Mouse (Mus musculus): ENCODE measurements around the gene Ahdc1. TPM values are rescaled to one million over a fixed set of nuclear protein-coding genes. Genes with fewer than 3 reads are reported as not detected.

Ahdc1 gene
- total and polyA plus RNA-seq, 3 experiments, result 2.5 to 8.8 TPM; not detected in 1

DNA sequence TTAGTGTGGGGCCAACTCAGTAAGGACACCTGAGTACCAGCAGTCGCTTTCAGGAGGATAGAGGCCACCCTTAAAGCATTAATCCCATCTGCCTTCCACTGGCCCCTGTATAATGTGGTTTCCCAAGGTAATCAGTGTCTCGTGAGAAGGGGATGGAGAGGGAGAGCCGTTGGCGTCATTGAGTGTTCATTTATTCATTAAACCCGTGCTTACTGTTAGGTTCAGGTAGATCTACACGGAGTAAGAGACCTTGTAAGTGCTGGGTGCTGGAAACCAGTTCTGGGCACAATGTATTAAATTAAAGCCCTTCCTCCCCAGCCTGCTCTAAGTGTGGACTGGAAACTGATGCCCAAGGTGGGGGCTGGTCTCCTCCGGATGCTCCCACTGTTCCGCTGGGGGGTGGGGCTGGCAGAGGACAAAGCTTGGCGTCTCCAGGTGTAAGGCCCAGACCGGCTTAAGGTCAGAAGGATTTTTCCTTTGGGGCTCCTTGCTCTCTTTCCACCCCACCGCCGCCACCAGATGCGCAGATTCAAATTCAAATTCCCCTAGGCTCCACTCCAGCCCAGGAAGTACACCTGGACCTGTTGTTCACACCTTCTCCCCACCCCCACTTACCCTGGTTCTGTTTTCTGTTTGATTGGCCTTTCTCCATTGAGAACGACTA, 29.3 kb downstream of the Ahdc1 start:
- TF ChIP-seq MEF2A (IDR thresholded peaks at IDR 0.05; ENCODE audit: extremely low read depth, insufficient replicate concordance, low read depth, low read length, poor library complexity, severe bottlenecking), result no peak
- TF ChIP-seq MAX (IDR thresholded peaks at IDR 0.05; ENCODE audit: low read length), result no peak
- no peak for TF ChIP-seq NRF1 (IDR thresholded peaks at IDR 0.05; ENCODE audit: insufficient read depth, low read depth, low read length, poor library complexity, severe bottlenecking)
- TF ChIP-seq MYB (IDR thresholded peaks at IDR 0.05; ENCODE audit: low read depth, low read length), result no peak
- no peak for TF ChIP-seq POLR2AphosphoS2 (IDR thresholded peaks at IDR 0.05; ENCODE audit: low read length)
- no peak for TF ChIP-seq E2F4 (IDR thresholded peaks at IDR 0.05; ENCODE audit: borderline replicate concordance, low read depth, low read length)
- TF ChIP-seq TBP (IDR thresholded peaks at IDR 0.05; ENCODE audit: low read depth, low read length), result no peak
- TF ChIP-seq GATA1 (IDR thresholded peaks at IDR 0.05; ENCODE audit: low read depth, low read length), result no peak
- TF ChIP-seq EP300 (IDR thresholded peaks at IDR 0.05; ENCODE audit: low read depth in 1 of 2, low read length in 2 of 2), result no peak
- TF ChIP-seq MYC (IDR thresholded peaks at IDR 0.05; ENCODE audit: low read depth, low read length), result no peak
- TF ChIP-seq ZMIZ1 (IDR thresholded peaks at IDR 0.05; ENCODE audit: low read depth, low read length), result no peak
- TF ChIP-seq TAL1 (IDR thresholded peaks at IDR 0.05; ENCODE audit: low read length), result no peak
- TF ChIP-seq JUND (IDR thresholded peaks at IDR 0.05; ENCODE audit: low read depth, low read length), result no peak
- no peak for TF ChIP-seq GABPA (IDR thresholded peaks at IDR 0.05; ENCODE audit: low read depth, low read length)
- TF ChIP-seq HCFC1 (IDR thresholded peaks at IDR 0.05; ENCODE audit: low read depth, low read length), result no peak
- TF ChIP-seq RAD21 (IDR thresholded peaks at IDR 0.05; ENCODE audit: low read depth, low read length), result no peak
- no peak for TF ChIP-seq POLR2A (IDR thresholded peaks at IDR 0.05; ENCODE audit: control insufficient read depth in 1 of 2, insufficient read depth in 1 of 2, low read depth in 1 of 2, low read length in 2 of 2, poor library complexity in 1 of 2)
- no peak for TF ChIP-seq ETS1 (IDR thresholded peaks at IDR 0.05; ENCODE audit: low read depth, low read length)
- no peak for TF ChIP-seq CHD2 (IDR thresholded peaks at IDR 0.05; ENCODE audit: low read length)
- TF ChIP-seq POLR2AphosphoS5 (IDR thresholded peaks at IDR 0.05; ENCODE audit: borderline replicate concordance, low read depth, low read length), result no peak
- peaks cover 3 to 6% of the 10 kb centered on the region in 2 experiments; a peak in 1 of 4 replicates for H3K4me1 ChIP-seq (ENCODE audit: control insufficient read depth in 1 of 2, insufficient read depth in 2 of 2, low read length in 2 of 2)
- H3K27me3 ChIP-seq (ENCODE audit: control insufficient read depth in 1 of 2, insufficient read depth in 2 of 2, low read length in 2 of 2), result no peaks in the 10 kb centered on the region
- no peak overlapping the region for H3K9ac ChIP-seq (ENCODE audit: control insufficient read depth, low read depth, low read length, poor library complexity, severe bottlenecking)
- peaks cover 0 to 2% of the 10 kb centered on the region in 2 experiments; a peak in 1 of 4 replicates for H3K36me3 ChIP-seq (ENCODE audit: control insufficient read depth in 1 of 2, insufficient read depth in 2 of 2, low read length in 2 of 2)
- H3K79me2 ChIP-seq (ENCODE audit: control insufficient read depth, insufficient read depth, low read length, poor library complexity), result no peaks in the 10 kb centered on the region
- no peak overlapping the region for H3K27ac ChIP-seq (ENCODE audit: control insufficient read depth, low read depth, low read length)
- no peak overlapping the region for H3K4me3 ChIP-seq (ENCODE audit: control insufficient read depth in 1 of 2, insufficient read depth in 1 of 2, low read depth in 2 of 2, low read length in 2 of 2)
- no peak for DNase-seq (ENCODE audit: low read depth, low spot score)
- no peaks in the 10 kb centered on the region for H3K9me3 ChIP-seq (replicated peaks; ENCODE audit: insufficient read depth, low read length)

- peaks cover 0 to 2% of the 10 kb centered on the region in 2 experiments; a peak in 1 of 4 replicates for H3K36me3 ChIP-seq (ENCODE audit: control insufficient read depth in 1 of 2, insufficient read depth in 2 of 2, low read length in 2 of 2)
- no peak overlapping the region for H3K4me3 ChIP-seq (ENCODE audit: control insufficient read depth in 1 of 2, insufficient read depth in 1 of 2, low read depth in 2 of 2, low read length in 2 of 2)
- no peak for DNase-seq (ENCODE audit: low read depth, low spot score)
- H3K4me1 ChIP-seq (ENCODE audit: control insufficient read depth in 1 of 2, insufficient read depth in 2 of 2, low read length in 2 of 2), result peaks cover 6 to 11% of the 10 kb centered on the region in 2 experiments; a peak in 2 of 4 replicates
- H3K79me2 ChIP-seq (ENCODE audit: control insufficient read depth, insufficient read depth, low read length, poor library complexity), result no peaks in the 10 kb centered on the region
- no peak overlapping the region for H3K9ac ChIP-seq (ENCODE audit: control insufficient read depth, low read depth, low read length, poor library complexity, severe bottlenecking)
- no peaks in the 10 kb centered on the region for H3K9me3 ChIP-seq (replicated peaks; ENCODE audit: insufficient read depth, low read length)
- H3K27me3 ChIP-seq (ENCODE audit: control insufficient read depth in 1 of 2, insufficient read depth in 2 of 2, low read length in 2 of 2), result no peaks in the 10 kb centered on the region
- no peak overlapping the region for H3K27ac ChIP-seq (ENCODE audit: control insufficient read depth, low read depth, low read length)
- TF ChIP-seq TAL1 (IDR thresholded peaks at IDR 0.05; ENCODE audit: low read length) (no peak), CHD2 (IDR thresholded peaks at IDR 0.05; ENCODE audit: low read length) (no peak), MXI1 (IDR thresholded peaks at IDR 0.05; ENCODE audit: low read depth, low read length) (no peak), CTCF (IDR thresholded peaks at IDR 0.05 in 2 of 3, conservative IDR thresholded peaks at IDR 0.05 in 1 of 3; ENCODE audit: control insufficient read depth in 1 of 3, insufficient read depth in 1 of 3, low read depth in 2 of 3, low read length in 3 of 3, poor library complexity in 1 of 3, severe bottlenecking in 1 of 3) (no peak), MEF2A (IDR thresholded peaks at IDR 0.05; ENCODE audit: extremely low read depth, insufficient replicate concordance, low read depth, low read length, poor library complexity, severe bottlenecking) (no peak), MYC (IDR thresholded peaks at IDR 0.05; ENCODE audit: low read depth, low read length) (no peak), ZC3H11A (IDR thresholded peaks at IDR 0.05; ENCODE audit: low read depth, low read length) (no peak), SMC3 (IDR thresholded peaks at IDR 0.05; ENCODE audit: low read depth, low read length) (no peak), CHD1 (IDR thresholded peaks at IDR 0.05; ENCODE audit: low read depth, low read length) (no peak), UBTF (IDR thresholded peaks at IDR 0.05; ENCODE audit: borderline replicate concordance, insufficient read depth, low read depth, low read length) (no peak), BHLHE40 (IDR thresholded peaks at IDR 0.05; ENCODE audit: borderline replicate concordance, low read depth, low read length) (no peak)
Observed at GRCm38 (mm10) chr4:133042244-133042643, 31.2 kb downstream of the Ahdc1 start.

Data from MEL (cell line).